ENCODE assay signal across 17 mouse cellular contexts in the genomic region with DNA sequence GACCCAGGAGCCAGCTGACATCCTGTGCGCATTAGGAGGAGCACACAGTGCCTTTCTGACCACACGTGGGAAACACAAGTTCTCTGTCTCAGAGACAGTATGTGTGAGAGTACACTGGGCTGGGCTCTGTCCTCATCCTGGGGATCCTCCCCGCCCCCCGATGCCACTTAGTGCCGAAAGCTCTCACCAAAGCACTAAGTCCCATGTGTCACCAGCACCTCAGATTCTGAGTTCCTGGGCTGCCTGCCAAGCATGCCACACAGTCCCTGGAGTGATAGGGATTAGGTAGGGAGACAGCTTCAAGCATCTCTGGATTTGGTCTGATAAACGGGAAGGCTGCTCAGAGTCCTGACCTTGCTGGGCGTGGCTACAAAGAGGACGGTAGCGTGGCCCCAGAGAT. TPM values are rescaled to one million over a fixed set of nuclear protein-coding genes. Genes with fewer than 3 reads are reported as not detected.
DNase-seq lines count a peak whose midpoint lies in the region; ATAC-seq and TF ChIP-seq lines count a peak whose summit lies in the region.
"Had no signal": no experiment of that assay in that cellular context is flagged by ENCODE, and none has a peak within 500 bp of the region (broad histone marks: within the 10 kb centered on the region; RNA-seq: fewer than 3 reads in every experiment).

No protein-coding gene starts in this region.

- no peaks in the 10 kb centered on the region for H3K27me3 ChIP-seq in heart, embryonic 16.5 days (ENCODE audit: control insufficient read depth, insufficient read depth, low read length)
- no peaks in the 10 kb centered on the region for H3K27me3 ChIP-seq in thymus, adult 2 months (ENCODE audit: control insufficient read depth, insufficient read depth, low read length)

- peak; percentile 86 for ATAC-seq in heart, embryonic 16.5 days (replicated peaks; ENCODE audit: extremely low read depth, insufficient read depth, low FRiP score)
- ATAC-seq: forebrain, embryonic 15.5 days; intestine, embryonic 16.5 days had no signal

- H3K4me3 ChIP-seq in left cerebral cortex, adult 2 months = no peak overlapping the region
- H3K4me3 ChIP-seq in heart, embryonic 16.5 days (ENCODE audit: low read length) = no peak overlapping the region
- no peak overlapping the region for H3K4me3 ChIP-seq in thymus, adult 2 months (ENCODE audit: control insufficient read depth, insufficient read depth, low read length)
- H3K4me3 ChIP-seq: forebrain, embryonic 15.5 days; hindbrain, embryonic 12.5 days; myocyte; stomach, embryonic 15.5 days had no signal

- H3K27ac ChIP-seq in left cerebral cortex, adult 2 months = no peak overlapping the region
- H3K27ac ChIP-seq in heart, embryonic 16.5 days (ENCODE audit: low read length) = peak overlapping the region; percentile 97
- H3K27ac ChIP-seq in thymus, adult 2 months (ENCODE audit: control insufficient read depth, insufficient read depth, low read length) = no peak overlapping the region
- H3K27ac ChIP-seq: forebrain, embryonic 15.5 days; hindbrain, embryonic 12.5 days; stomach, embryonic 15.5 days had no signal

- 28% methylated on average over 9 of the region's 9 CpGs for WGBS in heart, embryonic 16.5 days
- whole genome bisulfite sequencing in thymus, adult 2 months = 96% methylated on average over 9 of the region's 9 CpGs

- peak; percentile 47 for DNase-seq in adrenal gland, postnatal 25 days
- DNase-seq in adrenal gland, adult (ENCODE audit: inconsistent age in 2 of 2, low spot score in 1 of 2) = no peak
- DNase-seq in left cerebral cortex, postnatal 14 days (ENCODE audit: low spot score in 2 of 2) = peak; percentile 37 to 51
- DNase-seq in left cerebral cortex, adult 2 months (ENCODE audit: extremely low spot score in 1 of 2, low spot score in 2 of 2) = no peak
- peak; percentile 35 for DNase-seq in MN1 (ENCODE audit: low spot score)
- DNase-seq in thymus, adult 2 months = no peak
- DNase-seq in layer of hippocampus, adult 18-20 months (ENCODE audit: low spot score in 2 of 2) = no peak
- DNase-seq: cerebellum, adult 11 months; kidney, postnatal 4 days; liver; thymus, postnatal 4 days had no signal

- peak overlapping the region; percentile 64 for H3K9ac ChIP-seq in heart, embryonic 16.5 days (ENCODE audit: low read length)
- H3K9ac ChIP-seq: forebrain, embryonic 15.5 days; hindbrain, embryonic 12.5 days; stomach, embryonic 15.5 days had no signal

- no peak for TF ChIP-seq POLR2A in thymus, adult 2 months (IDR thresholded peaks at IDR 0.05; ENCODE audit: control insufficient read depth, extremely low read depth, insufficient read depth, low read length, poor library complexity)

- no peaks in the 10 kb centered on the region for H3K9me3 ChIP-seq in heart, embryonic 16.5 days (replicated peaks; ENCODE audit: control insufficient read depth, low read length)
- H3K9me3 ChIP-seq: forebrain, embryonic 15.5 days; hindbrain, embryonic 12.5 days; stomach, embryonic 15.5 days had no signal

- H3K4me2 ChIP-seq in heart, embryonic 16.5 days (ENCODE audit: low read depth, low read length) = peak overlapping the region; percentile 19; the same call in 1 of the 2 replicates
- H3K4me2 ChIP-seq: forebrain, embryonic 15.5 days; hindbrain, embryonic 12.5 days; stomach, embryonic 15.5 days had no signal

- H3K4me1 ChIP-seq in heart, embryonic 16.5 days (ENCODE audit: control insufficient read depth, insufficient read depth, low read length) = peaks cover 95% of the 10 kb centered on the region
- H3K4me1 ChIP-seq in thymus, adult 2 months (replicated peaks; ENCODE audit: control insufficient read depth, insufficient read depth, low read length) = peaks cover 20% of the 10 kb centered on the region

- intact Hi-C loops in left cerebral cortex, postnatal 14 days (cut with DNase I) = no loop called here
- intact Hi-C loops in left cerebral cortex, adult 2 months (cut with DNase I) = no loop called here

- no peak for TF ChIP-seq CTCF in left cerebral cortex, adult 2 months (IDR thresholded peaks at IDR 0.05)
- TF ChIP-seq CTCF in thymus, adult 2 months (IDR thresholded peaks at IDR 0.05; ENCODE audit: borderline replicate concordance, control insufficient read depth, extremely low read depth, insufficient read depth, low read length, poor library complexity) = no peak

- peaks cover 29% of the 10 kb centered on the region for H3K36me3 ChIP-seq in heart, embryonic 16.5 days (ENCODE audit: control insufficient read depth, insufficient read depth)
- peaks cover 47% of the 10 kb centered on the region for H3K36me3 ChIP-seq in thymus, adult 2 months (ENCODE audit: control insufficient read depth, insufficient read depth, low read length)

RNA-seq across cellular contexts. Expression of a gene that starts 12.9 kb away (rescaled TPM):
- total RNA-seq in adrenal gland, postnatal 25 days (2021) = 30.0 and 30.1 TPM in 2 replicates
- total RNA-seq in left cerebral cortex, postnatal 14 days (2021) = 10 to 100 TPM; 21.8 to 22.0 TPM
- 10 to 100 TPM; 25.6 to 26.1 TPM for total RNA-seq in left cerebral cortex, adult 2 months (2021)
- polyA plus RNA-seq in heart, embryonic 16.5 days (2015; fragmentation: Nextera tagmentation; extraction: Ambion mirVana) = 37.1 and 40.3 TPM in 2 replicates
- polyA plus RNA-seq in thymus, adult 2 months (2012; rRNA removed) = 114 and 119 TPM in 2 replicates
- total RNA-seq in layer of hippocampus, adult 18-20 months (2021) = 10 to 100 TPM; 29.1 to 30.4 TPM

RNA-seq across cellular contexts. Expression of a gene that starts 36.3 kb away (rescaled TPM):
- total RNA-seq in adrenal gland, postnatal 25 days (2021) = 21.2 and 25.6 TPM in 2 replicates
- 10 to 100 TPM; 57.2 to 62.3 TPM for total RNA-seq in left cerebral cortex, postnatal 14 days (2021)
- total RNA-seq in left cerebral cortex, adult 2 months (2021) = 10 to 100 TPM; 55.5 to 59.1 TPM
- polyA plus RNA-seq in heart, embryonic 16.5 days (2015; fragmentation: Nextera tagmentation; extraction: Ambion mirVana) = 33.9 and 35.2 TPM in 2 replicates
- 45.9 and 51.0 TPM in 2 replicates for polyA plus RNA-seq in thymus, adult 2 months (2012; rRNA removed)
- 10 to 100 TPM; 69.9 to 70.6 TPM for total RNA-seq in layer of hippocampus, adult 18-20 months (2021)

RNA-seq across cellular contexts. Expression of a gene that starts 36.3 kb away (rescaled TPM):
- total RNA-seq in adrenal gland, postnatal 25 days (2021) = 0.21 TPM in 1 of 2 replicates, not detected in the other
- total RNA-seq in left cerebral cortex, postnatal 14 days (2021) = 1 to 10 TPM; 3.9 to 4.3 TPM
- total RNA-seq in left cerebral cortex, adult 2 months (2021) = 1 to 10 TPM; 4.8 to 4.9 TPM
- 0.26 and 0.39 TPM in 2 replicates for polyA plus RNA-seq in heart, embryonic 16.5 days (2015; fragmentation: Nextera tagmentation; extraction: Ambion mirVana)
- 0.31 and 0.47 TPM in 2 replicates for polyA plus RNA-seq in thymus, adult 2 months (2012; rRNA removed)
- 1 to 10 TPM; 4.7 to 5.7 TPM for total RNA-seq in layer of hippocampus, adult 18-20 months (2021)

RNA-seq across cellular contexts. Expression of a gene that starts 42.1 kb away (rescaled TPM):
- total RNA-seq in adrenal gland, postnatal 25 days (2021) = 8.5 and 9.6 TPM in 2 replicates
- total RNA-seq in left cerebral cortex, postnatal 14 days (2021) = 100 to 1,000 TPM; 119 to 135 TPM
- 10 to 100 TPM; 88.5 to 98.9 TPM for total RNA-seq in left cerebral cortex, adult 2 months (2021)
- polyA plus RNA-seq in heart, embryonic 16.5 days (2015; fragmentation: Nextera tagmentation; extraction: Ambion mirVana) = 21.8 and 27.5 TPM in 2 replicates
- 47.2 and 96.5 TPM in 2 replicates for polyA plus RNA-seq in thymus, adult 2 months (2012; rRNA removed)
- 10 to 100 TPM; 82.1 to 87.0 TPM for total RNA-seq in layer of hippocampus, adult 18-20 months (2021)

RNA-seq across cellular contexts. Expression of a gene that starts 52.1 kb away (rescaled TPM):
- 154 and 161 TPM in 2 replicates for total RNA-seq in adrenal gland, postnatal 25 days (2021)
- total RNA-seq in left cerebral cortex, postnatal 14 days (2021) = 100 to 1,000 TPM; 493 to 512 TPM
- total RNA-seq in left cerebral cortex, adult 2 months (2021) = 100 to 1,000 TPM; 445 to 469 TPM
- 172 and 176 TPM in 2 replicates for polyA plus RNA-seq in heart, embryonic 16.5 days (2015; fragmentation: Nextera tagmentation; extraction: Ambion mirVana)
- 335 and 488 TPM in 2 replicates for polyA plus RNA-seq in thymus, adult 2 months (2012; rRNA removed)
- 100 to 1,000 TPM; 493 to 502 TPM for total RNA-seq in layer of hippocampus, adult 18-20 months (2021)

Comparison
In these comparisons a context has a peak if more than half of its experiments do, and no peak if none do; other contexts are left out.
1. DNase-seq: peak in adrenal gland, postnatal 25 days (single experiment), left cerebral cortex, postnatal 14 days (2 of 2) and MN1 (single experiment); none in adrenal gland, adult (0 of 2), left cerebral cortex, adult 2 months (0 of 2), thymus, adult 2 months (single experiment) and layer of hippocampus, adult 18-20 months (0 of 2).